Mouse (Mus musculus) CH12.LX (cell line): ENCODE measurements at regions not wholly inside any gene's neighbourhood (a gene's known extent, or its start where the extent isn't known, plus 50 kb on each side); places are given as distances from the start of the nearest gene placed in this dataset.

Experiments
- CTCF ChIP-seq, 2 experiments: IDR thresholded peaks in 1 of 2; conservative IDR thresholded peaks in 1 of 2; 2 replicates each; pipeline ENCODE4 v1.5.1; 2011 to 2012; ENCODE audit warnings: low read depth in 2 of 2, low read length in 2 of 2, improper control_type of control experiment in 1 of 2, inconsistent platforms in 1 of 2, mild to moderate bottlenecking in 1 of 2, moderate library complexity in 1 of 2
- KAT2A ChIP-seq: IDR thresholded peaks from 2 replicates; pipeline ENCODE4 v1.6.1; 2012; ENCODE audit warnings: low read length, improper control_type of control experiment, inconsistent platforms; ENCODE audit not compliant: insufficient replicate concordance
- MXI1 ChIP-seq: IDR thresholded peaks from 2 replicates; pipeline ENCODE4 v1.6.1; 2011; ENCODE audit warnings: mild to moderate bottlenecking, low read depth, low read length, improper control_type of control experiment
- MYC ChIP-seq: IDR thresholded peaks from 2 replicates; pipeline ENCODE4 v1.6.1; 2011; ENCODE audit warnings: low read depth, mild to moderate bottlenecking, improper control_type of control experiment, low read length
- NRF1 ChIP-seq: IDR thresholded peaks from 2 replicates; pipeline ENCODE4 v1.6.1; 2014; ENCODE audit warnings: low read depth, mild to moderate bottlenecking, inconsistent platforms, low read length, improper control_type of control experiment, moderate library complexity
- POLR2A ChIP-seq: IDR thresholded peaks from 2 replicates; pipeline ENCODE4 v1.6.1; 2011; ENCODE audit warnings: low read depth, mild to moderate bottlenecking, improper control_type of control experiment, low read length
- SMC3 ChIP-seq: IDR thresholded peaks from 2 replicates; pipeline ENCODE4 v1.6.1; 2011; ENCODE audit warnings: low read depth, low read length, improper control_type of control experiment
- USF1 ChIP-seq: IDR thresholded peaks from 2 replicates; pipeline ENCODE4 v1.6.1; 2014; ENCODE audit warnings: low read depth, mild to moderate bottlenecking, inconsistent platforms, low read length, improper control_type of control experiment
- ZMIZ1 ChIP-seq: IDR thresholded peaks from 2 replicates; pipeline ENCODE4 v1.6.1; 2012; ENCODE audit warnings: low read depth, mild to moderate bottlenecking, inconsistent platforms, low read length, improper control_type of control experiment

DNA sequence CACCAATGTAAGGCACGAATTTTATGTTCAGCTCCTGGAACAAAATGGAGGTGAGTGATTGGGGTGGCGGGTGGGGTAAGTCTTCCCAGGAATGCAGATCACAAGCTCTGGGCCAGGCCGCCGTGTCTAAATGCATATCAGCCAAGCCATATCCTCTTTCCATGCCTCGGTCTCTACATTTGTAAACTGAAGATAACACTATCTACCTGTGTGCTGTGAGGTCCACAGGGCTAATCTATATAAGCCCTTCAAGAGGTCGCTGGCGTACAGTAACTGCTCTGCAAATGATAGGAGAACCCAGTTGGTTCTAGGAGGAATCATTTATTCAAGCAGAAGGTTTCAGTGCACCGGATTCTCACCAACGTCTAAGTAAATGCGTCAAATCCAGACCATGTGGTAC is 92.4 kb upstream of the Six2 start:
- no peak for TF ChIP-seq POLR2A
- no peak for TF ChIP-seq KAT2A
- no peak for TF ChIP-seq CTCF (conservative IDR thresholded peaks at IDR 0.05 in 1 of 2, IDR thresholded peaks at IDR 0.05 in 1 of 2; ENCODE audit: low read depth in 2 of 2, low read length in 2 of 2)
- no peak for TF ChIP-seq NRF1
- no peak for TF ChIP-seq ZMIZ1
- no peak for TF ChIP-seq MYC
- TF ChIP-seq USF1 = no peak
- TF ChIP-seq SMC3 = no peak
- TF ChIP-seq MXI1 = no peak
